Mouse (Mus musculus): ENCODE measurements around the gene Rarg. TPM values are rescaled to one million over a fixed set of nuclear protein-coding genes. Genes with fewer than 3 reads are reported as not detected.

Rarg gene
- polyA plus RNA-seq, 1 experiment from 2014 or later = 128 TPM

DNA sequence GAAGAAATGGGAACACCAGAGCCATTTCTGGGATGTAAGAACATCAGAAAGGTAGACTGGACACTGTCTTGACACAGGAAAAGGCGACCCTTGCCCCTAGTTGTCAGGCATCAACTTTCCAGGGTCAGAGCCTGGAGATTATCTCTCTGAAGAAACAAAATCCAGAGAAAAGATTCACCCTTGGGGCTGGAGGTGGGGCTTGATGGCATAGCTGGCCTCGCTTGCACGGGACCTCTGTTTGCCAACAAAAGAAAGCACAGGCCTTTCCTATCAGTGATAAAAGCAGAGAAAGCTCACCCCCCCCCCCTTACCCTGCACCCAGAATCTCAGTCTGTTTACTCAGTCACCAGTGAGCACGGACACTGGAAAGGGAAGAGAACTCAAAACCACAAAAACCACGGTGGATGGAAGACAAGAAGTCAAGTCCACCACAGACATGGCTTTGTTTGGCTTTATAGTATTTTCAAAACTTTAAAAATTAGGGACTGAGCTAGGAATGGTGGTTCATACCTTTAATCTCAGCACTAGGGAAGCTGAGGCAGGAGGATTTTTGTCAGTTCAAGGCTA is 64.4 kb downstream of the Rarg start:
- no peaks in the 10 kb centered on the region for H3K9me3 ChIP-seq
- no peak overlapping the region for H3K27ac ChIP-seq
- 67% methylated on average over 5 of the region's 5 CpGs for WGBS

DNA sequence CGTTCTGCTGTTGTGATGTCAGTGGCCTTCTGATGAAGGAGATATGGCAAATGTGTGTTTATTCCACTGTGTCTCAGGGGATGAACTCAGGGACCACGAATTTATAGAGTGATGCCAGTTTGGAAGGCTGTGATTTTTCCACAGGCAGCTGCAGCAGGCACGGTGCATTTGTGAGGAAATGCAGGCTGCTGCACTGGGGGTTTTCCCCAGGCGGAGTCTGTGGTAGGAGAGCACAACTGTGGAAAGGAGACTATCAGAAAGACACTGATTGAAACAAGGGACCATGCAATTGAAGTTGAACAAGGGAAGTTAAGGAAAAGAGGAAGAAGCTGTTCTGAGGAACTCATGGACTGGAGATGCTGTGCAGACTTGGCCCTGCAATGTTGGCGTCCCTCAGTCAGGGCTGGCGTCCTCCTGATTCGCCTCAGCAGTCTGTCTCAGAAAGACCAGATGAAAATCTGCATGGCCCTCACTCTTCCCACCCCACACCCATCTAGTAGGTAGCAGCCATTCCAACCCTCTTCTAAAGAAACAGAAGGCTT is 65.0 kb downstream of the Rarg start:
- ATAC-seq (ENCODE audit: insufficient number of reproducible peaks, low FRiP score, low TSS enrichment, low read depth) = no peak
- no peak overlapping the region for H3K4me3 ChIP-seq

More for the DNA sequence above, 64.4 kb downstream of the Rarg start:
- Histone ChIP-seq H3K4me3 (no peak overlapping the region), H3K4me2 (no peak overlapping the region), H3K4me1 (peaks cover 2% of the 10 kb centered on the region; the same call in 1 of the 2 replicates), H3K27me3 (no peaks in the 10 kb centered on the region), H3K9ac (no peak overlapping the region), H3K36me3 (peaks cover 7% of the 10 kb centered on the region)
- ATAC-seq (ENCODE audit: insufficient number of reproducible peaks, low FRiP score, low TSS enrichment, low read depth) = no peak

DNA sequence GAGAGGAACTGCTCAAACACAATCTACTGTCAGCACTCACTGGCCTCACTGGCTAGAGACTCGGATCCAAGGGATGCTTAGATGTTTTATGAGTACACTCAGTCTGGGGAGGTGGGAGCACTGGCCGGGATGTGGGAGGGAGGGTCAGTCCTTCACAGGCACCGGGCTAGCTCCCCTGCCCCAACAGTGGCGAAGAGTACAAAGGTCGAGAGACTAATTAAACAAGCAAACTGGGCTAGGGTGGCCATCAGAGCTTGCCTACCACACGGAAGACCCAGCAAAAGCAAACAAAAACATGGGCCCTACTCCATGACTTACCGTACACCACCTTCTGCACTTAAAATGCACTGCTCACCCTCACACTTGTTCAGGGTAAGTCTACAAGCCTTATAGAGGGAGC is 65.6 kb downstream of the Rarg start:
- no peak overlapping the region for H3K9ac ChIP-seq
- ATAC-seq (ENCODE audit: insufficient number of reproducible peaks, low FRiP score, low TSS enrichment, low read depth) = no peak
- no peak overlapping the region for H3K27ac ChIP-seq

More for the DNA sequence above, 65.0 kb downstream of the Rarg start:
- Histone ChIP-seq H3K9me3 (no peaks in the 10 kb centered on the region), H3K4me2 (no peak overlapping the region), H3K4me1 (peaks cover 2% of the 10 kb centered on the region; the same call in 1 of the 2 replicates), H3K36me3 (peaks cover 12% of the 10 kb centered on the region), H3K27me3 (no peaks in the 10 kb centered on the region), H3K9ac (no peak overlapping the region), H3K27ac (no peak overlapping the region)
- WGBS = 68% methylated on average over 7 of the region's 7 CpGs

DNA sequence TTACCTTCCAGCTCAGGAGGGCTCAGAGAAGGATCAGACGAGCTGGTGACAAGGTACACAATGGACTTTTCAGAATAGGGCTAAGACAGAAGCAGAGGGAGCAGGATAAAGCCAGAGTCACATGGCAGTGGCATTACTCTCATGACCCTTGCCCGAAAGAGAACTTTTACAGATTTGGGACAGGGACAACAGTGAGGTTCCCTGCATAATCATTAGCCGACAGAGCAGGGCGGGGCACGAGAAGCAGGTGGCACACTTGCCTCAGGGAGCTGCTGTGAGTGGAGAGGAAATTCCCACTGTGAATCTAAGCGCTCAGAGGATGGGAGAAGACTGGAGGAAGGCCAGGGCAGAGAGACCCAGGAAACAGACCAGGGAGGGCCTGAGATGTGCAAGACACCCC is 68.4 kb downstream of the Rarg start:
- Histone ChIP-seq H3K9ac (no peak overlapping the region), H3K27ac (no peak overlapping the region), H3K4me2 (no peak overlapping the region), H3K4me1 (no peaks in the 10 kb centered on the region), H3K9me3 (no peaks in the 10 kb centered on the region), H3K36me3 (peaks cover 45% of the 10 kb centered on the region), H3K27me3 (no peaks in the 10 kb centered on the region), H3K4me3 (no peak overlapping the region)
- ATAC-seq (ENCODE audit: insufficient number of reproducible peaks, low FRiP score, low TSS enrichment, low read depth) = no peak
- WGBS = 59% methylated on average over 6 of the region's 6 CpGs

More for the DNA sequence above, 65.6 kb downstream of the Rarg start:
- Histone ChIP-seq H3K9me3 (no peaks in the 10 kb centered on the region), H3K4me2 (no peak overlapping the region), H3K4me3 (no peak overlapping the region), H3K36me3 (peaks cover 19% of the 10 kb centered on the region), H3K4me1 (peaks cover 2% of the 10 kb centered on the region; the same call in 1 of the 2 replicates), H3K27me3 (no peaks in the 10 kb centered on the region)
- 61% methylated on average over 7 of the region's 7 CpGs for WGBS

DNA sequence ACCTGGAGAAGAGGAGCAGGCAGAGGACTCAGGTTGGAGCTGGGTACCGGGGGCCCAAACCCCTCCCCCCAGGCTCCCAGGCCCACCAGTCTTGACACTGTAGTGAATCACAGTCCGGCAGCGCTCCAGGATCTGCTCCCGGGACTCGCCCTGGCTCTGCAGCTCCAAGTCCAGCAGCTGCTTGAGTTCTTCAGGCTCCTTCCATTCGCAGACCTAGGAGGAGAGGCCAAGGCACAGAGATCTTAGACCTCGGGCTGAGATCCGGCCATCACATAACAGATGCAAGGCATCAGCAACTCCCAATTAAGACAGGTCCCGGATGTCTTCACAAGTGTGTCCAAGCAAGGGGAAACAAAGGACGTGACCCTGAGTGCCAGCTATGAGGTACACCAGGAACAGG is 69.2 kb downstream of the Rarg start:
- H3K4me2 ChIP-seq = no peak overlapping the region
- H3K4me3 ChIP-seq = no peak overlapping the region
- no peaks in the 10 kb centered on the region for H3K9me3 ChIP-seq
- no peaks in the 10 kb centered on the region for H3K27me3 ChIP-seq
- H3K27ac ChIP-seq = no peak overlapping the region
- no peak for ATAC-seq (ENCODE audit: insufficient number of reproducible peaks, low FRiP score, low TSS enrichment, low read depth)
- no peak overlapping the region for H3K9ac ChIP-seq
- H3K36me3 ChIP-seq = peaks cover 53% of the 10 kb centered on the region
- WGBS = 87% methylated on average over 10 of the region's 10 CpGs
- no peaks in the 10 kb centered on the region for H3K4me1 ChIP-seq

DNA sequence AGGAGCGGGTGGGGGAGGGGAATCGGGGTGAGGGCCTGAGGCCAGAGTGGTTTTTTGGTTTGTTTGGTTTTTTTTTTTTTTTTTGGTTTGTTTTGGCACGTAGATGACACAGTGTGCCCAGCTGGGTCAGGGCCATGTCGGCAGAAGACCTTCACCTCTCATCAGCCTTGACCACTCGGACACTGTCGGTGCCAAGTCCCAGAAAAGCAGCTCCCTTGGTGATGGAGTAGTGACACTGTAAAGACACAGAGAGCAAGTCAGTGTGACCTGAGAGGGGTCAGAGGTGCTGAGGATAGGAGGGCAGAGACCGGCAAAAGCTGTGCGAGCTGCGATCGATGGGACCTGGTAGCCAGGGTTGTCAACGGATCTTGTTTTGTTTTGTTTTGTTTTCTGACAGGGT is 71.1 kb downstream of the Rarg start:
- no peaks in the 10 kb centered on the region for H3K27me3 ChIP-seq
- no peak for ATAC-seq (ENCODE audit: insufficient number of reproducible peaks, low FRiP score, low TSS enrichment, low read depth)
- 83% methylated on average over 11 of the region's 11 CpGs for WGBS
- no peak overlapping the region for H3K4me3 ChIP-seq
- peaks cover 65% of the 10 kb centered on the region for H3K36me3 ChIP-seq
- no peak overlapping the region for H3K9ac ChIP-seq
- H3K4me1 ChIP-seq = no peaks in the 10 kb centered on the region
- no peak overlapping the region for H3K27ac ChIP-seq
- H3K9me3 ChIP-seq = no peaks in the 10 kb centered on the region
- no peak overlapping the region for H3K4me2 ChIP-seq

Other genes with a start within 250 kb of the Rarg start
- gene Krt18, start 229.3 kb downstream of the Rarg start, polyA plus RNA-seq (2015; fragmentation: Nextera tagmentation; extraction: Ambion mirVana) = 39.0 and 44.4 TPM in 2 replicates
- gene Eif4b, start 183.7 kb downstream of the Rarg start, polyA plus RNA-seq (2015; fragmentation: Nextera tagmentation; extraction: Ambion mirVana) = 103 and 111 TPM in 2 replicates
- 47.5 and 48.6 TPM in 2 replicates for gene Tns2, start 157.1 kb downstream of the Rarg start, polyA plus RNA-seq (2015; fragmentation: Nextera tagmentation; extraction: Ambion mirVana)
- 33.4 and 35.4 TPM in 2 replicates for gene Spryd3, start 121.3 kb downstream of the Rarg start, polyA plus RNA-seq (2015; fragmentation: Nextera tagmentation; extraction: Ambion mirVana)
- 17.5 and 24.6 TPM in 2 replicates for gene Igfbp6, start 113.2 kb downstream of the Rarg start, polyA plus RNA-seq (2015; fragmentation: Nextera tagmentation; extraction: Ambion mirVana)
- 0.61 and 0.81 TPM in 2 replicates for gene Soat2, start 107.0 kb downstream of the Rarg start, polyA plus RNA-seq (2015; fragmentation: Nextera tagmentation; extraction: Ambion mirVana)
- 51.9 and 59.9 TPM in 2 replicates for gene Zfp740, start 54.3 kb downstream of the Rarg start, polyA plus RNA-seq (2015; fragmentation: Nextera tagmentation; extraction: Ambion mirVana)
- 80.3 and 81.8 TPM in 2 replicates for gene Csad, start 52.8 kb downstream of the Rarg start, polyA plus RNA-seq (2015; fragmentation: Nextera tagmentation; extraction: Ambion mirVana)
- 6.3 and 6.6 TPM in 2 replicates for gene Itgb7, start 25.6 kb downstream of the Rarg start, polyA plus RNA-seq (2015; fragmentation: Nextera tagmentation; extraction: Ambion mirVana)
- 0.79 and 0.83 TPM in 2 replicates for gene Gm9918, start 13.0 kb upstream of the Rarg start, polyA plus RNA-seq (2015; fragmentation: Nextera tagmentation; extraction: Ambion mirVana)
- 100.0 and 103 TPM in 2 replicates for gene Mfsd5, start 21.9 kb upstream of the Rarg start, polyA plus RNA-seq (2015; fragmentation: Nextera tagmentation; extraction: Ambion mirVana)
- gene Espl1, start 38.7 kb upstream of the Rarg start, polyA plus RNA-seq (2015; fragmentation: Nextera tagmentation; extraction: Ambion mirVana) = 17.7 and 19.5 TPM in 2 replicates
- 314 and 380 TPM in 2 replicates for gene Pfdn5, start 68.6 kb upstream of the Rarg start, polyA plus RNA-seq (2015; fragmentation: Nextera tagmentation; extraction: Ambion mirVana)
- 81.8 and 86.3 TPM in 2 replicates for gene Myg1, start 74.2 kb upstream of the Rarg start, polyA plus RNA-seq (2015; fragmentation: Nextera tagmentation; extraction: Ambion mirVana)
- gene Aaas, start 93.3 kb upstream of the Rarg start, polyA plus RNA-seq (2015; fragmentation: Nextera tagmentation; extraction: Ambion mirVana) = 61.3 and 62.0 TPM in 2 replicates
- gene Sp7, start 109.7 kb upstream of the Rarg start, polyA plus RNA-seq (2015; fragmentation: Nextera tagmentation; extraction: Ambion mirVana) = 12.6 and 18.1 TPM in 2 replicates
- gene Sp1, start 148.6 kb upstream of the Rarg start, polyA plus RNA-seq (2015; fragmentation: Nextera tagmentation; extraction: Ambion mirVana) = 9.3 and 11.1 TPM in 2 replicates
- gene Amhr2, start 187.8 kb upstream of the Rarg start, polyA plus RNA-seq (2015; fragmentation: Nextera tagmentation; extraction: Ambion mirVana) = 1.0 and 2.6 TPM in 2 replicates
- 72.0 and 78.8 TPM in 2 replicates for gene Prr13, start 201.5 kb upstream of the Rarg start, polyA plus RNA-seq (2015; fragmentation: Nextera tagmentation; extraction: Ambion mirVana)
- gene Pcbp2, start 213.0 kb upstream of the Rarg start, polyA plus RNA-seq (2015; fragmentation: Nextera tagmentation; extraction: Ambion mirVana) = 201 and 221 TPM in 2 replicates
- 3.6 and 7.7 TPM in 2 replicates for gene Gm10337, start 246.2 kb upstream of the Rarg start, polyA plus RNA-seq (2015; fragmentation: Nextera tagmentation; extraction: Ambion mirVana)